Mouse (Mus musculus) ES-CJ7 (cell line): ENCODE results near the gene Ccdc191.
A peak's percentile ranks its signal among the peaks of the same experiment; 100 is the strongest.

Source experiments
- DNase-seq: peaks from one replicate; pipeline ENCODE4 v3.0.0; 2011; ENCODE audit warnings: low read depth, low spot score

Ccdc191 gene

GRCm38 (mm10) chr16:43931502-43931901, 41.9 kb downstream of the Ccdc191 start:
- DNase-seq = no peak

- DNase-seq = no peak
Measured at GRCm38 (mm10) chr16:43932319-43932718, 42.7 kb downstream of the Ccdc191 start.

GRCm38 (mm10) chr16:43933041-43933440, 43.4 kb downstream of the Ccdc191 start:
- DNase-seq = no peak

GRCm38 (mm10) chr16:43934856-43935255, 45.3 kb downstream of the Ccdc191 start:
- DNase-seq = no peak

- no peak for DNase-seq
Measured at GRCm38 (mm10) chr16:43935367-43935766, 45.8 kb downstream of the Ccdc191 start.

- no peak for DNase-seq
Measured at GRCm38 (mm10) chr16:43935892-43936291, 46.3 kb downstream of the Ccdc191 start.

- DNase-seq = no peak
Measured at GRCm38 (mm10) chr16:43940846-43941245, 51.2 kb downstream of the Ccdc191 start.

- DNase-seq = no peak
Measured at GRCm38 (mm10) chr16:43945351-43945750, 55.8 kb downstream of the Ccdc191 start.

GRCm38 (mm10) chr16:43945869-43946268, 56.3 kb downstream of the Ccdc191 start:
- no peak for DNase-seq

GRCm38 (mm10) chr16:43951591-43951990, 62.0 kb downstream of the Ccdc191 start:
- DNase-seq = no peak

- no peak for DNase-seq
Measured at GRCm38 (mm10) chr16:43954913-43955312, 65.3 kb downstream of the Ccdc191 start.

- no peak for DNase-seq
Measured at GRCm38 (mm10) chr16:43958038-43958437, 68.4 kb downstream of the Ccdc191 start.

GRCm38 (mm10) chr16:43963291-43963690, 73.7 kb downstream of the Ccdc191 start:
- DNase-seq = no peak

- no peak for DNase-seq
Measured at GRCm38 (mm10) chr16:43963780-43964179, 74.2 kb downstream of the Ccdc191 start.

GRCm38 (mm10) chr16:43965781-43966389, 76.3 kb downstream of the Ccdc191 start:
- DNase-seq = no peak

- DNase-seq = no peak
Measured at GRCm38 (mm10) chr16:43970426-43970825, 80.8 kb downstream of the Ccdc191 start.

- no peak for DNase-seq
Measured at GRCm38 (mm10) chr16:43971189-43971588, 81.6 kb downstream of the Ccdc191 start.

- no peak for DNase-seq
Measured at GRCm38 (mm10) chr16:43971741-43972140, 82.1 kb downstream of the Ccdc191 start.

- DNase-seq = no peak
Measured at GRCm38 (mm10) chr16:43972391-43972790, 82.8 kb downstream of the Ccdc191 start.

GRCm38 (mm10) chr16:43973147-43973546, 83.5 kb downstream of the Ccdc191 start:
- DNase-seq = no peak

GRCm38 (mm10) chr16:43973606-43974220, 84.1 kb downstream of the Ccdc191 start:
- no peak for DNase-seq

- DNase-seq = no peak
Measured at GRCm38 (mm10) chr16:43979010-43979327, 89.4 kb downstream of the Ccdc191 start.

- peak; percentile 39 for DNase-seq
Measured at GRCm38 (mm10) chr16:43979328-43980109, 89.9 kb downstream of the Ccdc191 start, which contains the start of gene Zdhhc23. Gene Zdhhc23, minus strand, starts transcription at chr16:43979791.
